Mouse (Mus musculus): Measurements from ENCODE around the gene Sbno2. TPM values are rescaled to one million over a fixed set of nuclear protein-coding genes. Genes with fewer than 3 reads are reported as not detected.

Gene Sbno2
- polyA plus RNA-seq, 1 experiment = 29.4 TPM

GRCm38 (mm10) chr10:80011740-80012139, 93.6 kb downstream of the Sbno2 start:
- H3ac ChIP-seq (ENCODE audit: control insufficient read depth, insufficient read length, low read depth) = no peak overlapping the region
- no peak overlapping the region for H3K4me3 ChIP-seq (ENCODE audit: insufficient read depth, poor library complexity, severe bottlenecking)
- H3K79me3 ChIP-seq (ENCODE audit: low read depth) = no peaks in the 10 kb centered on the region
- no peaks in the 10 kb centered on the region for H3K79me2 ChIP-seq (ENCODE audit: control insufficient read depth, insufficient read depth)
- H3K36me3 ChIP-seq (ENCODE audit: control insufficient read depth, insufficient read depth) = peaks cover 32% of the 10 kb centered on the region
- H3K27me3 ChIP-seq (ENCODE audit: control insufficient read depth, insufficient read depth, insufficient read length) = no peaks in the 10 kb centered on the region
- no peak for TF ChIP-seq USF1 (IDR thresholded peaks at IDR 0.05; ENCODE audit: low read depth)

Other genes with a start within 250 kb of the Sbno2 start
- gene Prtn3, start 231.1 kb downstream of the Sbno2 start, polyA plus RNA-seq (2012; fragmentation: generic; extraction: Trizol) = not detected
- 2.3 TPM for gene Plppr3, start 230.9 kb downstream of the Sbno2 start, polyA plus RNA-seq (2012; fragmentation: generic; extraction: Trizol)
- gene Elane, start 219.3 kb downstream of the Sbno2 start, polyA plus RNA-seq (2012; fragmentation: generic; extraction: Trizol) = not detected
- gene Cfd, start 214.7 kb downstream of the Sbno2 start, polyA plus RNA-seq (2012; fragmentation: generic; extraction: Trizol) = not detected
- gene Med16, start 196.6 kb downstream of the Sbno2 start, polyA plus RNA-seq (2012; fragmentation: generic; extraction: Trizol) = 32.5 TPM
- gene Gm26602, start 194.7 kb downstream of the Sbno2 start, polyA plus RNA-seq (2012; fragmentation: generic; extraction: Trizol) = not detected
- 0.13 TPM for gene Kiss1r, start 188.6 kb downstream of the Sbno2 start, polyA plus RNA-seq (2012; fragmentation: generic; extraction: Trizol)
- 46.7 TPM for gene R3hdm4, start 184.4 kb downstream of the Sbno2 start, polyA plus RNA-seq (2012; fragmentation: generic; extraction: Trizol)
- 0.74 TPM for gene Arid3a, start 178.5 kb downstream of the Sbno2 start, polyA plus RNA-seq (2012; fragmentation: generic; extraction: Trizol)
- 48.6 TPM for gene Wdr18, start 145.4 kb downstream of the Sbno2 start, polyA plus RNA-seq (2012; fragmentation: generic; extraction: Trizol)
- gene Grin3b, start 134.9 kb downstream of the Sbno2 start, polyA plus RNA-seq (2012; fragmentation: generic; extraction: Trizol) = 0.30 TPM
- 102 TPM for gene Tmem259, start 121.2 kb downstream of the Sbno2 start, polyA plus RNA-seq (2012; fragmentation: generic; extraction: Trizol)
- 437 TPM for gene Cnn2, start 117.0 kb downstream of the Sbno2 start, polyA plus RNA-seq (2012; fragmentation: generic; extraction: Trizol)
- 10.7 TPM for gene Abca7, start 109.1 kb downstream of the Sbno2 start, polyA plus RNA-seq (2012; fragmentation: generic; extraction: Trizol)
- 1.6 TPM for gene Arhgap45, start 88.9 kb downstream of the Sbno2 start, polyA plus RNA-seq (2012; fragmentation: generic; extraction: Trizol)
- gene Polr2e, start 65.8 kb downstream of the Sbno2 start, polyA plus RNA-seq (2012; fragmentation: generic; extraction: Trizol) = 269 TPM
- 964 TPM for gene Gpx4, start 58.4 kb downstream of the Sbno2 start, polyA plus RNA-seq (2012; fragmentation: generic; extraction: Trizol)
- gene Stk11, start 10.2 kb upstream of the Sbno2 start, polyA plus RNA-seq (2012; fragmentation: generic; extraction: Trizol) = 106 TPM
- 720 TPM for gene Atp5d, start 33.1 kb upstream of the Sbno2 start, polyA plus RNA-seq (2012; fragmentation: generic; extraction: Trizol)
- 12.1 TPM for gene Cbarp, start 35.3 kb upstream of the Sbno2 start, polyA plus RNA-seq (2012; fragmentation: generic; extraction: Trizol)
- 77.5 TPM for gene Midn, start 42.7 kb upstream of the Sbno2 start, polyA plus RNA-seq (2012; fragmentation: generic; extraction: Trizol)
- 30.9 TPM for gene Cirbp, start 60.4 kb upstream of the Sbno2 start, polyA plus RNA-seq (2012; fragmentation: generic; extraction: Trizol)
- gene 1600002K03Rik, start 67.4 kb upstream of the Sbno2 start, polyA plus RNA-seq (2012; fragmentation: generic; extraction: Trizol) = 33.4 TPM
- gene Efna2, start 73.9 kb upstream of the Sbno2 start, polyA plus RNA-seq (2012; fragmentation: generic; extraction: Trizol) = 3.2 TPM
- gene Mum1, start 120.9 kb upstream of the Sbno2 start, polyA plus RNA-seq (2012; fragmentation: generic; extraction: Trizol) = 57.7 TPM
- gene Ndufs7, start 143.6 kb upstream of the Sbno2 start, polyA plus RNA-seq (2012; fragmentation: generic; extraction: Trizol) = 288 TPM
- 48.3 TPM for gene Gamt, start 155.4 kb upstream of the Sbno2 start, polyA plus RNA-seq (2012; fragmentation: generic; extraction: Trizol)
- gene Dazap1, start 155.9 kb upstream of the Sbno2 start, polyA plus RNA-seq (2012; fragmentation: generic; extraction: Trizol) = 159 TPM
- gene Rps15, start 186.9 kb upstream of the Sbno2 start, polyA plus RNA-seq (2012; fragmentation: generic; extraction: Trizol) = 5,397 TPM
- gene Apc2, start 190.4 kb upstream of the Sbno2 start, polyA plus RNA-seq (2012; fragmentation: generic; extraction: Trizol) = 0.20 TPM
- 62.6 TPM for gene 2310011J03Rik, start 215.0 kb upstream of the Sbno2 start, polyA plus RNA-seq (2012; fragmentation: generic; extraction: Trizol)
- gene Pcsk4, start 223.9 kb upstream of the Sbno2 start, polyA plus RNA-seq (2012; fragmentation: generic; extraction: Trizol) = 3.2 TPM
- 5.9 TPM for gene Reep6, start 224.4 kb upstream of the Sbno2 start, polyA plus RNA-seq (2012; fragmentation: generic; extraction: Trizol)
- 18.3 TPM for gene Adamtsl5, start 242.8 kb upstream of the Sbno2 start, polyA plus RNA-seq (2012; fragmentation: generic; extraction: Trizol)